Mouse (Mus musculus) kidney, embryonic 16.5 days (tissue): ENCODE measurements around the gene Hmgcl. TPM values are rescaled to one million over a fixed set of nuclear protein-coding genes. Genes with fewer than 3 reads are reported as not detected.
A peak's percentile ranks its signal among the peaks of the same experiment; 100 is the strongest.

Experiments used
- ATAC-seq: fragments of 200-750 bp; cut with Nextera tagmentation; 2 replicates; pipeline ENCODE4 v1.8.0; 2017; ENCODE audit warnings: moderate TSS enrichment; ENCODE audit not compliant: low FRiP score, low TSS enrichment
- H3K27ac ChIP-seq: fragments of 300-500 bp; sonication (generic); 2 replicates; pipeline ENCODE4 v1.5.1; 2014; ENCODE audit warnings: low read length
- H3K27me3 ChIP-seq: fragments of 300-500 bp; sonication (generic); 2 replicates; pipeline ENCODE4 v1.6.1; 2014; ENCODE audit warnings: low read length, control low read depth, mixed read lengths; ENCODE audit not compliant: insufficient read depth
- H3K36me3 ChIP-seq: fragments of 300-500 bp; sonication (generic); 2 replicates; pipeline ENCODE4 v1.6.1; 2014; ENCODE audit warnings: low read length, control low read depth, mixed read lengths; ENCODE audit not compliant: insufficient read depth
- H3K4me1 ChIP-seq: fragments of 300-500 bp; sonication (generic); 2 replicates; pipeline ENCODE4 v1.6.1; 2014; ENCODE audit warnings: low read length, control low read depth, mixed read lengths; ENCODE audit not compliant: insufficient read depth
- H3K4me2 ChIP-seq: fragments of 300-500 bp; sonication (generic); replicated peaks from 2 replicates; pipeline ENCODE4 v1.6.1; 2014; ENCODE audit warnings: low read depth, low read length
- H3K4me3 ChIP-seq: fragments of 300-500 bp; sonication (generic); 2 replicates; pipeline ENCODE4 v1.5.1; 2014; ENCODE audit warnings: mild to moderate bottlenecking, low read length
- H3K9ac ChIP-seq: fragments of 300-500 bp; sonication (generic); replicated peaks from 2 replicates; pipeline ENCODE4 v1.6.1; 2014; ENCODE audit warnings: low read length
- H3K9me3 ChIP-seq: fragments of 300-500 bp; sonication (generic); 2 replicates; pipeline ENCODE4 v1.6.1; 2016; ENCODE audit warnings: low read length, control low read depth
- WGBS: fragments of 180-500 bp; shearing (Covaris S2); extraction: QIAGEN DNeasy Blood & Tissue Kit; methylation state at CpG from one replicate; pipeline ENCODE4 v1.1.7; 2014; 5-methylcytosine and 5-hydroxymethylcytosine counted together
- polyA plus RNA-seq: library from polyadenylated mRNA; unstranded; fragments of >200 nt; fragmentation: Nextera tagmentation; extraction: Ambion mirVana; gene quantifications from 2 replicates; pipeline ENCODE4 v1.2.1, GENCODE M21; 2015

The Hmgcl gene
- polyA plus RNA-seq, 1 experiment from 2014 or later = 93.2 TPM

GRCm38 (mm10) chr4:135951505-135951904 is 5.3 kb downstream of the Hmgcl start:
- no peak overlapping the region for H3K4me2 ChIP-seq
- WGBS = 96% methylated on average over 3 of the region's 3 CpGs
- H3K4me3 ChIP-seq = no peak overlapping the region
- H3K4me1 ChIP-seq = peaks cover 15% of the 10 kb centered on the region
- no peak overlapping the region for H3K27ac ChIP-seq
- H3K27me3 ChIP-seq = no peaks in the 10 kb centered on the region
- ATAC-seq = no peak
- no peaks in the 10 kb centered on the region for H3K9me3 ChIP-seq
- H3K9ac ChIP-seq = no peak overlapping the region
- H3K36me3 ChIP-seq = peaks cover 29% of the 10 kb centered on the region

- no peak overlapping the region for H3K4me3 ChIP-seq
- no peak for ATAC-seq
- no peak overlapping the region for H3K27ac ChIP-seq
- no peak overlapping the region for H3K4me2 ChIP-seq
- H3K4me1 ChIP-seq = peaks cover 13% of the 10 kb centered on the region
- 87% methylated on average over 3 of the region's 3 CpGs for WGBS
- no peak overlapping the region for H3K9ac ChIP-seq
- H3K36me3 ChIP-seq = peaks cover 30% of the 10 kb centered on the region
- H3K27me3 ChIP-seq = no peaks in the 10 kb centered on the region
- H3K9me3 ChIP-seq = no peaks in the 10 kb centered on the region
Observed at GRCm38 (mm10) chr4:135953179-135953578, 6.9 kb downstream of the Hmgcl start.

GRCm38 (mm10) chr4:135954241-135954640 is 8.0 kb downstream of the Hmgcl start:
- H3K27me3 ChIP-seq = no peaks in the 10 kb centered on the region
- H3K36me3 ChIP-seq = peaks cover 30% of the 10 kb centered on the region
- no peak overlapping the region for H3K4me2 ChIP-seq
- no peak overlapping the region for H3K4me3 ChIP-seq
- no peaks in the 10 kb centered on the region for H3K9me3 ChIP-seq
- no peak for ATAC-seq
- H3K4me1 ChIP-seq = peaks cover 8% of the 10 kb centered on the region; the same call in 1 of the 2 replicates
- H3K9ac ChIP-seq = no peak overlapping the region
- 7% methylated on average over 2 of the region's 2 CpGs for WGBS
- no peak overlapping the region for H3K27ac ChIP-seq

- Histone ChIP-seq H3K4me3 (no peak overlapping the region), H3K9me3 (no peaks in the 10 kb centered on the region), H3K4me2 (no peak overlapping the region), H3K27ac (no peak overlapping the region), H3K27me3 (no peaks in the 10 kb centered on the region), H3K36me3 (peaks cover 39% of the 10 kb centered on the region), H3K9ac (no peak overlapping the region), H3K4me1 (no peaks in the 10 kb centered on the region)
- no peak for ATAC-seq
- 82% methylated on average over 9 of the region's 9 CpGs for WGBS
Observed at GRCm38 (mm10) chr4:135955886-135956285, 9.6 kb downstream of the Hmgcl start.

- peak overlapping the region; percentile 45; the same call in 1 of the 2 replicates for H3K9ac ChIP-seq
- H3K9me3 ChIP-seq = no peaks in the 10 kb centered on the region
- ATAC-seq = no peak
- peaks cover 4% of the 10 kb centered on the region; the same call in 1 of the 2 replicates for H3K4me1 ChIP-seq
- no peak overlapping the region for H3K27ac ChIP-seq
- no peaks in the 10 kb centered on the region for H3K27me3 ChIP-seq
- WGBS = 51% methylated on average over 8 of the region's 8 CpGs
- H3K36me3 ChIP-seq = peaks cover 23% of the 10 kb centered on the region; the same call in 1 of the 2 replicates
- H3K4me2 ChIP-seq = no peak overlapping the region
- H3K4me3 ChIP-seq = no peak overlapping the region
Observed at GRCm38 (mm10) chr4:135958354-135958753, 12.1 kb downstream of the Hmgcl start.

- ATAC-seq = no peak
- H3K36me3 ChIP-seq = peaks cover 18% of the 10 kb centered on the region; the same call in 1 of the 2 replicates
- WGBS = 26% methylated on average over 5 of the region's 5 CpGs
Observed at GRCm38 (mm10) chr4:135960717-135961116, 14.5 kb downstream of the Hmgcl start.

GRCm38 (mm10) chr4:135961709-135962108 is 15.5 kb downstream of the Hmgcl start:
- peaks cover 15% of the 10 kb centered on the region for H3K4me1 ChIP-seq
- no peak for ATAC-seq
- no peaks in the 10 kb centered on the region for H3K9me3 ChIP-seq
- no peaks in the 10 kb centered on the region for H3K27me3 ChIP-seq
- H3K4me3 ChIP-seq = no peak overlapping the region
- no peak overlapping the region for H3K27ac ChIP-seq
- H3K4me2 ChIP-seq = no peak overlapping the region
- H3K36me3 ChIP-seq = peaks cover 18% of the 10 kb centered on the region
- 92% methylated on average over 5 of the region's 5 CpGs for WGBS
- H3K9ac ChIP-seq = no peak overlapping the region

More at GRCm38 (mm10) chr4:135960717-135961116, 14.5 kb downstream of the Hmgcl start:
- H3K9ac ChIP-seq = no peak overlapping the region
- no peaks in the 10 kb centered on the region for H3K9me3 ChIP-seq
- H3K4me1 ChIP-seq = peaks cover 15% of the 10 kb centered on the region
- no peaks in the 10 kb centered on the region for H3K27me3 ChIP-seq
- H3K4me2 ChIP-seq = no peak overlapping the region
- no peak overlapping the region for H3K27ac ChIP-seq
- H3K4me3 ChIP-seq = no peak overlapping the region

GRCm38 (mm10) chr4:135962198-135962597 is 15.9 kb downstream of the Hmgcl start:
- Histone ChIP-seq H3K27ac (0 out of 2 replicates have a peak overlapping the region, but pooled peaks have one; percentile 5), H3K9me3 (no peaks in the 10 kb centered on the region), H3K4me2 (no peak overlapping the region), H3K4me3 (no peak overlapping the region), H3K36me3 (peaks cover 23% of the 10 kb centered on the region), H3K9ac (no peak overlapping the region), H3K27me3 (no peaks in the 10 kb centered on the region), H3K4me1 (peaks cover 15% of the 10 kb centered on the region)
- no peak for ATAC-seq
- 85% methylated on average over 7 of the region's 7 CpGs for WGBS

GRCm38 (mm10) chr4:135962946-135963345 is 16.7 kb downstream of the Hmgcl start:
- Histone ChIP-seq H3K4me3 (peak overlapping the region; percentile 81), H3K4me1 (peaks cover 15% of the 10 kb centered on the region), H3K9ac (peak overlapping the region; percentile 86), H3K27ac (peak overlapping the region; percentile 93), H3K27me3 (no peaks in the 10 kb centered on the region), H3K4me2 (peak overlapping the region; percentile 96), H3K9me3 (no peaks in the 10 kb centered on the region), H3K36me3 (peaks cover 30% of the 10 kb centered on the region)
- ATAC-seq = no peak; the same call in 1 of the 2 replicates
- WGBS = 5% methylated on average over 15 of the region's 15 CpGs

GRCm38 (mm10) chr4:135963457-135964193 is 17.4 kb downstream of the Hmgcl start, which contains the start of gene Gale:
Gene Gale (plus strand): TSS chr4:135963727.
- no peaks in the 10 kb centered on the region for H3K9me3 ChIP-seq
- ATAC-seq = peak; percentile 94
- no peaks in the 10 kb centered on the region for H3K27me3 ChIP-seq
- H3K4me3 ChIP-seq = peak within 1 kb of the TSS; percentile 81
- H3K9ac ChIP-seq = peak within 1 kb of the TSS; percentile 86
- peaks cover 37% of the 10 kb centered on the region for H3K36me3 ChIP-seq
- H3K27ac ChIP-seq = peak within 1 kb of the TSS; percentile 93
- peak within 1 kb of the TSS; percentile 96 for H3K4me2 ChIP-seq
- H3K4me1 ChIP-seq = peaks cover 15% of the 10 kb centered on the region
- WGBS = under 1% methylated on average over 56 of the region's 56 CpGs
